Mouse (Mus musculus): ENCODE results near the gene Rcor1.

The Rcor1 gene

DNA sequence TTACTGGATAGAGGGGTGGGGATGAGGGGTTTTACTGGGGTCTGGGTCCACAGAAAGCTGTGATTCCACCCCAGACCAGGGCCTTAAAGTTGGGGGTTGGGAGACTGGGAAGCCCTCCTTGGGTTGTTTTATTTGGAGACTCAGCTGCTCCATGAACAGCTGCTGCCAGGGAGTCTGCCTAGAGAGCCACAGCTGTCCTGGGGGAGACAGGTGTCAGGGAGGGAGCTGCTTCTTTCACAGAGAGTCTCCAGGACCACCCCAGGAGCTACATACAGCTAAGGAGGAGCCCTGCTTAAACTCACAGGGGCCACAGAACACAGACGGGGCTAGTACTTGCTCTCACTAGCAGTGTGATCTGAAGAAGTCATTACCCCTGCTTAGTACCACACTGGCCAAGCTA lies 18.0 kb upstream of the Rcor1 start:
- no peak for DNase-seq (ENCODE audit: low spot score in 2 of 2)

DNA sequence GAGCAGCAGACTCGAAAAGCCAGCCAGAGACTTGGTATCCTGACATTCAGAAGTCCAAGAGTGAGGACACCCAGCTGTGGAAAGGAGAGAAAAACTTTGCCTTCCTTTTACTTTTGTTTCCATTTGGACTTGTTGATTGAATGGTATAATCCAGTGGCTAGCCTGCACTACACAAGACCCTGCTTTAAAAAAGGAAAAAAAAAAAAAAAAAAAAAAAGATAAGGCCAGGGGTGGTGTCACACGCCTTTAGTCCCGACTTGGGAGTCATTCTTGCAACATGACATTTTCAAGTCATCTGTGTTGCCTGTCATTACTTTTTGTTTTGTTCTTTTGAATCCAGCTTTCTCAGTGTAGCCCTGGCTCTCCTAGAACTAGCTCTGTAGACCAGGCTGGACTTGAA lies 17.6 kb upstream of the Rcor1 start:
- DNase-seq (ENCODE audit: low spot score in 2 of 2) = no peak

DNA sequence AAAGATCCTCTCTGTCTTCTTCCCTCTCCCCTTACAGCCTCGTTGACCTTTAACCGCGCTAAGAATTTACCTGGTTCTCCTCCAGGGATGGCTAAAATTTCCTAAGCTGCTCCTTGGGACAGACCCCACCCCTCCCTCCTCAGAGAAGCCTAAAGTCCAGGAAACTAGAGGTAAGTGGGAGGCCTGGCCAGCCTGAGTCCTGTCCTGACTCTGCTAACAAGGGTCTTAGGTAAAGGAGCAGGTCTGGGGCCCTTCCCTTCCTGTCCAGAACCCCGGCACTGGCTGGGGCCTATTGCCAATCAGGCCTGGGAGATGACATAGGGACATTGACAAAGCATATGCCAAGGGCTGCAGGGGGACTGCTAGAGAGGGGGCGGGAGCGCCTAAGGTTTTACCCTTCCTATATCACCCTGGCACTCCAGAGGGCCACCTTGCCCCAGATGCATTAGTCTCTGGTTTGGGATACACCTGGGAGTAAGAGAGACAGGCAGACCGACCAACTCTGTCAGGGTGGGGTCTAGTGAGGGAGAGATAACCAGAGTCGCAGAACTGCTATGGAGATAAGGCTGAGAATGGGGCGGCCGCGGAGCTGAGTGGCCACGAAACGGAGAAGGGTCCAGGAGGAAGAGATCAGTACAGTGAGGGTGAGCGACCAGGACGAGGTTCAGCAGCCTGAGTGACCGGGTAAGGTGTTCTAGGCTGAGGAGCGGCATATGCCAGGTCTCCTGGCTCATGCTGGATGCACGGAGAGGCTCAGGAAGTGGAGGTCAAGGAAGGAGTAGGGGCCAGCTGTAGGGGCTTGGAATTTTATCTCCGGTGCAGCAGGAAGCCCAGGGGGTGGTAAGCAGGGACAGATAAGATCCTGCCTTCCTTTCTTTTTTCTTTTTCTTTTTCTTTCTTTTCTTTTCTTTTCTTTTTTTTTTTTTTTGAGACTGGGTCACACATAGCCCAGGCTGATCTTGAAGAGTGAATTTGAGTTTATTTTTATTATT lies 10.7 kb upstream of the Rcor1 start:
- no peak for DNase-seq (ENCODE audit: low spot score in 2 of 2)

DNA sequence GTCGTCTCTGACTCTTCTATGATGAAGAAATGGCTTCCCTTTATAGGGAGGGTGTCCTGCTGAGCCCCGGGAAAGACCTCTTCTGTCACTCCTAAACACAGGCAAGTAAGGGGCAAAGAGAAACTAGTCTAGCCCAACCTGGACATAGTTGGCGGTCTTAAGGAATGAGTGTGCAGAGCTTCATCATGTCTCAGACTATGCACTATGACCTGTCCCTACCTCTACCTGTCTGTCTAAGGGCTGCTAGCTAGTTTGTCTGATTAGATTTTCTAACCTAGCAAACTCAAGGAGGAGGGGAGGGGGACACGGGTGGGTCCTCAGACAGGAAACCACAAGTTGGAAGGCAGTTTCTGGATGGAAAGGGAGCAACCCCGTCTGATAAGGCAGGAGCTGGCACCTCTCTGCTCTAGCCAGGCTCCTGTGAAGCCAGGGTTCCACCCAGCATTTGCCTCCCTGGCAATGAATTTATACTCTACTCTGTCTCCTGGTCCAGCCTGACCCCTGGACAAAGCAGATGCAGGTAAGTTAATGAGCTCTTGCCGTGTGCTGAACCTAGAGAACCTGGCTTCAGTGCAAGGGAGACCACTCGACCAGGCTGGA lies 9.8 kb upstream of the Rcor1 start:
- no peak for DNase-seq (ENCODE audit: low spot score in 2 of 2)

DNA sequence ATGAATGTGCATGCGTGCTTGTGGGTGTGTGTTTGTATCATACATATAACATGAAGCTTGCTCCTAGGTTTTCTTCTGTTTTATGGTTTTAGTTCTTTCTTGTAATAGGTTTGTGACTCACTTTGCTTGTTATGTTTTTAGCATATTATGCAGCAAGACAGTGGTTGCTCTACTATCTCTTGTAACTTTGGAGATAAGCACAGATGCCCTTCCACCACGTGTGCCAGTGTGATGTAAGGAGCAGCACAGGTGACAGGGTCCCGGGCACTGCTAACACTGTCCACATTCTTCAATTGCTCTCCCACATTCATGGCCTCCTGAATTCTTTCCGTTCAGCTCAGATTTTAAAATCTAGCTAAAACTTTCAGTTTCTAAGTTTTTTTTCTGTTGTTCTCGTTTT lies 6.3 kb upstream of the Rcor1 start:
- no peak for DNase-seq (ENCODE audit: low spot score in 2 of 2)

DNA sequence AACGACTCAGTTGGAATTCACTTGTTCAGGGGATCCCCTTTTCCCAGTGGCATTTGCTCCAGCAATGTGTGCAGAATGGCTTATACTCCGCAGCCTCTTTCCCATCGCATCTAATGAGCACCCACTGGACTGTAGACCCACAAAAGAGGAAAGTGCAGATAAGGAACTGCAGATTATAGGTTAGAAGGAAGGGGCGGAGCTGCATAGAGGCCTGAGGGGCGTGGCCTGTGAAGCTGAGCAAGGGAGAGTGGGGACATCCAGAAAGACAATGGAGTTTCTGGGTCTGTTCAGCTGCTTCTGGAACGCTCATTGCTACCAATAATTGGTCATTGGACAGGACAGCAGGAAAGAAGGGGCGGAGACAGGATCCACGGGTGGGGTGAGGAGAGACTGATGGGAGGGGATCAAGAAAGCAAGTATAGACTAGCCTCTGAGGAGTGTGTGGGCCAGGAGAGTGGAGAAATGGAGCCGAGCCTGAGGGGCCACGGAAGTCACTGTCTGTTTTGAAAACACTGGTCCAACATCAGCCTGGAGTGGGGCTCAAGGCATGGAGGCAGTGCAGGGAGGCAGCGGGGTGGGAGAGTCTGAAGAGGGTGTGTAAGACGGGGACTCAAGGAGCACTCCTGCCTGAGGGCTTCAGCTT lies 3.8 kb upstream of the Rcor1 start:
- no peak for DNase-seq (ENCODE audit: low spot score in 2 of 2)

DNA sequence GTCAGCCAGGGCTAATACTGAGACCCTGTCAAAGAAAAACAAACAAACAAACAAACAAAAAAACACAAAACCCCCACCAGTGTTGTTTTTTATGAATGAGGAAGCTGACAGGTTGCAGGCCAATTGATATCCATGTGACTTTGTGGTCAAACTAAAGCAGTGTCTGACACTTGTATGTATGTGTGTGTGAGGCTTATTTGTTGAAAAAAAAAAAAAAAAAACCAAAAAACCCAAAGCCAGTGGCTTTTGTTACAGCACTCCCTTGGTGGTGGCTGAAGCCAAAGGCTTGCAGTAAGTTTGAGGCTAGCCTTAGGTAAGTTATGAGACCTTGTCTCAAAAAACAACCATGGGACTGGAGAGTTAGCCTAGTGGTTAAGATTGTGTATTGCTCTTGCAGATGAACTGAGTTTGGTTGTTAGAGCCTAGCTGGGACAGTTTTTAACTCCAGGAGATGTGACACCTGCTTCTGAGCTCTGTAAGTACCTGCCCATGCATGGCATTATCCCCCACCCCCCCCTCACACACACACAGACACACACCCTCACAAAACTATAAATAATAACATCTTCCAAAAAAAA lies 2.9 kb upstream of the Rcor1 start:
- no peak for DNase-seq (ENCODE audit: low spot score in 2 of 2)

DNA sequence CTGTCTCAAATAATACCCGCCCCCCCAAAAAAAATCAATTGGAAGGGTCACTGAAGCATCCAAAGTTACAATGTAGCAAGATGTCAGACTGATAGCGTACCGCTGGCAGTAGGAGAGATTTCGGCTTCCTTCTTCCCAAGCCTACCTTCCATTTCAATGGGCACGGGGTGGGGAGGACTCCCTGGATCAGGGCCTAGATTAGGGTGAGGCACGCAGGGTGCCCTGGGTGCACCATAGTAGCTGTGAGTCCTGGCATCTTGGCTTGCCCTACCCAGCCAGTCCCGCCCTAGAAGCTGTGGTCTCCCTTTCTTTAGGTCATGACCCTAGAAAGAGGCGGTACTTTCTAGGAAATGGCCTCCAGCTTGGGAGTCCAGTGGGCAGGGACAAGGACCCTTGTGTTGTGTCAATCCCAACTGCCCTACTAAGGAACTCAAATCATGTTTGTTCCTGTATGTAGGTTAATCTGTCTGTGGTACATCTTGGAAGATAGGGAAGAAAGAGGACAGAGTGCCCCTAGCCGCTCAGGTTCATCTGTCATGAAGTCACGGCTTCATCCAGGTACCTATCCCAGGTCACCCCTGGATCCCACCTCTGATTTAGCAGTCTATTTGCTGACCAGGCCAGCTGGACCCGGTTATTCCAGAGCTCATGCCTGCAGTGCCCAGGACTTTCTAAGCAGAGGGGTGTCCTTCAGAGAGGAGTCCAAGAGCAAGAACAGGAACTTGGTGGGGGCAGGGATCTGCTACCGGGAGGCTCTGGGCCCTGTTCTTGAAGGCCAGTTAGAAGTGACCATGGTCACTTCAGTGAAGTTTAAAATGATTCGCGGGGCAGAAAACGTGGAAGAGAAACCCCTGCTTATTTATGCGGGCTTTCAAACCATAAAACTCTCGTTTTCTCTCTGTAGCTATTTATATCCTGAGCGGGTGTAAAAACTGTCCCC lies 1.6 kb upstream of the Rcor1 start:
- peak in 1 of 2 experiments; percentile 18 for DNase-seq (ENCODE audit: low spot score in 2 of 2)

DNA sequence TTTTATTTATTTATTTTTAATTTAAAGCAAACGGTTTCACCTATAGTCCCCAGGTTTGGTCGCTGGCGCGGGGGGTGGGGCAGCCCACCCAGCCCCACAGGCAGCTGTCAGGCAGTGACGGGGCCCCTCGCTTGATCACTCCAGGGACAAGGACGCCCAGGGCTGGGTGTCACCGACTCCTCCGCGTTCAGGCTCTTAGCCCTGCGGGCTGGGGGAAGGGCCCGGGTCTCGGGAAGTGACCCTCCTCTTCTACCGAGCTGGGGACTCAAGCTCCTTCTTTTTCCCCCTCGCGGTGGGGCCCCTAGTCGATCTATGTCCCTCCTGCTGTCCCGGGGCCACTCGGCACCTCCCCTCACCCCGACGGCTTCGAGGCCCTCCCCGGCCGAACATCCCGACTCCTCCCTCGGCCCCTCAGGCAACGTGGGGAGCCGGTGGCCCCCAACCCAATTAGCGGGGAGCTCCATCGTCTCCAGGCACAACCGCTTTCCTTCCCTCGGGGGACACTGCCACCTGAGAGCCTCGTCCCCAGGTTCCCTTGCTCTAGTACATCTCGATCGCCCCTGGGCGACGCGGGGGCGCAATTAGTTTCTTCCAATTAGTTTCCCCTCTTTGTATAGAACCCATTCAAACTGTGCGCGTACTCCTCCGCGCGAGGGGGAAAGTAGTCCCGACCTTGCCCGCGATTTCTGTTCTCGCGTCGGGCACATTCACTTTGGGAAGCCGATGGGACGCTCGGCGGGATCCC lies 748 bp upstream of the Rcor1 start:
- DNase-seq (ENCODE audit: low spot score in 2 of 2) = peak in 1 of 2 experiments; percentile 79

DNA sequence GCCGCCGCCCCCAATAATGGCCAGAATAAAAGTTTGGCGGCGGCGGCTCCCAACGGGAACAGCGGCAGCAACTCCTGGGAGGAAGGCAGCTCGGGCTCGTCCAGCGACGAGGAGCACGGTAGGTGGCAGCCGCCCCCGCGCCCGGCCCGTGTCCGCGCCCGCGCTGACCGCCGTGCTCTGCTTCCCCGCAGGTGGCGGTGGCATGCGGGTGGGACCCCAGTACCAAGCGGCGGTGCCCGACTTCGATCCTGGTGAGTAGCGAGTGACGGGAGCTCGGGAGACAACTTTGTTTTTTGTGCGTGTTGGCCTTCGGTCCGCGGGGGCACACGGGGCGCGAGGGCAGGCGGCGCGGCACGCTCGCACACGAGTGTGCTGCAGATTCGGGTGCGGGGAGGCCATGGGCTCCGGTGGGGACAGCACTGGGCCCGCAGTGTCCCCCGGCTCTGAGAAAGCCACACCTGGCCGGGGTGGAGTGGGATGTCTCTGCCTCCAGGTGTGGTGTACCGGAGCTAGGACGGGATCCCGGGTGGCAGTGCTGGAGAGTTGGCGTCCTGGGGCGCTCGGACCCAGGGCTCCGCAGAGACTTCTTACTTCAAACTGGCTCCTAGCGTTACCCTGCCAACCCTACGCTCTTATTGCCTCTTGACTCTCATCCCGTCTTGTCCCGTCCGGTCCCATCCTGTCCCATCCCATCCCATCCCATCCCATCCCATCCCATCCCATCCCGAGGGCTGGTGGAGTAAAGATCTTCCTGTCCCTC lies 800 bp downstream of the Rcor1 start:
- peak in 1 of 2 experiments; percentile 10 for DNase-seq (ENCODE audit: low spot score in 2 of 2)

DNA sequence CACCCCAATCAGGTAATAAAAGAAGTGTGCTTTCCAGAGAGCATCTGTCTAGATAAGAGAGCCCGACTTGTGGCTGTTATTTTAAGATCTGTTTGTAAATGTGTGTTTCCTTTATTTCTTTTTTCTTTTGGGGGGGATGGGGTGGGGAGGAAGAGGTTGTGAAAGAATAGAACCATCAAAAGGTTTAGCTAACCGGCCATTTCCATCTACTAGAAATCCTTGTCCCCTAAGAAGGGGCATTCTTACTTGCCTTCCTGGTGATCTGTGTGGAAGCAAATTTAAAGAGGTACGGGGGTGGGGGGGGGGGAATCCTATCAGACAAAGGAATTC lies 1.3 kb downstream of the Rcor1 start:
- DNase-seq (ENCODE audit: low spot score in 2 of 2) = no peak

DNA sequence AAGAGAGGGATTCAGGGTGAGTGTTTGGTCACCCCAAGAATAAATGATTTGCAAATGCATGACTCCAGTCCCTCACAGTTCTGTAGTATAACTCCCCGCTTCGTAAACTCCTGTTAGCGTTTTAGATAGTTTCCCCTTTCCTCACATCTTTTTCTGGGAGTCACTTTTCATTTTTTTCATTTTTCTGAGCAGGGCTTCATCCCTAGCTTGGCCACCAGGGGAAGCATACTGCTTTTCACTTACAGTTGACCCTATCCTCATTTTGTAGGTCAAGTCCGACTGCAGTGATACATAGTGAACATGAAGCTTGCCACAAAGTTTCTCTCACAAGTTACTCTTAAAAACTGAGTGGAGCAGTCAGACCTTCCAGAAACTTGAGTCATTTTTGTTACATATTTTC lies 2.0 kb downstream of the Rcor1 start:
- peak in 1 of 2 experiments; percentile 13 for DNase-seq (ENCODE audit: low spot score in 2 of 2)

DNA sequence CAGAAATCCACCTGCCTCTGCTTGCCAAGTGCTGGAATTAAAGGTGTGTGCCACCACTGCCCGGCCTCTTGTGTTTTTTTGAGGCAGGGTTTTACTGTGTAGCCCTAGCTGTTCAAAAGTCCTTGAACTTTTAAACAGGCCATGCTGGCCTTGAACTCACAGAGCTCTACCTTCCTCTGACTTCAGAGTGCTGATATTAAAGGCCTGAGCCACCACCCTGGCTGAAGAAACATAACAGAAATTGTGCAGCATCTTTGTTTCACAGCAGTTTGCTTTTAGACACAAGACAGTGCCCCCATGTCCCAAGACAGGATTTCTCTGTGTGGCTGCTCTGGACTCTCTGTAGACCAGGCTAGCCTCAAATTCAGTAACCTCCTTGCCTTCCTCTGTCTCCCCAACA lies 3.2 kb downstream of the Rcor1 start:
- DNase-seq (ENCODE audit: low spot score in 2 of 2) = no peak

DNA sequence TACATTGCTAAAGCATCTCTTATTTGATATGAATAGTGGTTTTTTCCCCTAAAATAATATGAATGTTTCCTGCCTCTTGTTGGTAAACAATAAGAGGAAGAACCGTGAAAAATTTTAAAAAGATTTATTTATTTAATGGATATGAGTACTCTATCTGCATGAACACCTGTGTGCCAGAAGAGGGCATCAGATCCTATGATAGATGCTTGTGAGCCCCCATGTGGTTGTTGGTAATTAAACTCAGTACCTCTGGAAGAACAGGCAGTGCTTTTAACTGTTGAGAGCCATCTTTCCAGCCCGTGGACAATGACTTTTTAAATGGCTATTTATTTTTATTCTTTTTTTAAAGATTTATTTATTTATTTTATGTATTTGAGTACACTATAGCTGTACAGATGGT lies 5.7 kb downstream of the Rcor1 start:
- no peak for DNase-seq (ENCODE audit: low spot score in 2 of 2)

DNA sequence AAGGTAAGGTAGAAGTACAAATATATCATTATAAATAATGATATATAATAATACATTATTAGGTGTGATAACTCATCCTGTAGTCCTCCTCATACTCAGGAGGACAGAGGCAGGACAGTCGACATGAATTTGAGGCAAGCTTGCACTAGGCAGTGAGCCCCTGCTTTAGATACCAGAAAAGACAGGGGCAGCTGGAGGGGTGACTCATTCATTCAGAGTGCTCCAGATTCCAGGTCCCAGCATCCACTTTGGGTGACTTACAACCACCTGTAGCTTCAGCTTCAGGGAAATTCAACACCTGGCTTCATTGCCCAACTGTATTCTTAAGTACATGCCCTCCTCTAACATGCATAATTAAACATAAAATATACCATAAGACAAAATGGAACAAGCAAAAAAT lies 7.7 kb downstream of the Rcor1 start:
- DNase-seq (ENCODE audit: low spot score in 2 of 2) = no peak

DNA sequence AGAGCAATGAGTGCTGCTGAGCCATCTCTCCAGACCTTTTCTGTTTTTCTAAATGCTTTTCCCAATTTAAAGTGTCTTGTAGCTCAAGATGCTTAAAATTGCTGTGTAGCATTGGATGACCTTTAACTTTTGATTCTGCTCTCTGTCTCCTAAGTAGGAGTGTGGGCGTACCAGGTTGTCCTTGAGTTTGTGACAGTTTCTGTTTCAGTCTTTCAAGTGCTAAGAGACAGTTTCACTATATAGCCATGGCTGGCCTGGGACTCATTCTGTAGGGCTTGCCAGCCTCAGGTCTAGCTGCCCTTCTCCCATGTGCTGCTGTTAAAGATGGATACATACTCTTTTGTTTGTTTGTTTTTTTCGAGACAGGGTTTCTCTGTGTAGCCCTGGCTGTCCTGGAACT lies 9.1 kb downstream of the Rcor1 start:
- DNase-seq (ENCODE audit: low spot score in 2 of 2) = no peak

DNA sequence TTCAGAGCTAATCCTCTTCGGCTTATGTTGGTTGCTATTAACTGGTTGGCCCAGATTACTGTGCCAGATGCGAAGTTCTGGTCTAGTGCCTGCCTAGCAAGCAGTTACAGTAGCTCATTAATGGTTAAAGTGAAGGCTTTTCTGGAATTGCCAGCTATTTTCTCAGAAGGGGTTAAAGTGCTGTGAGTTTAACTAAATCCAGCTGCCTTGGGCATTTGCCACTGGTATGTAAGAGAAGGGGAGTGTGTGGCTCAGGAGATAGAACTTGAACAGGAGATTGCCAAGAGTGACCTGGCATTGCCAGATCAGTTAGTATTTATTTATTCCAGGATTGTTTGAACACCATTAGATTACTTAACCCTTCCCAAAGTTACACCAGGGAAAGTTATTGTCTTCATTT lies 11.1 kb downstream of the Rcor1 start:
- no peak for DNase-seq (ENCODE audit: low spot score in 2 of 2)

DNA sequence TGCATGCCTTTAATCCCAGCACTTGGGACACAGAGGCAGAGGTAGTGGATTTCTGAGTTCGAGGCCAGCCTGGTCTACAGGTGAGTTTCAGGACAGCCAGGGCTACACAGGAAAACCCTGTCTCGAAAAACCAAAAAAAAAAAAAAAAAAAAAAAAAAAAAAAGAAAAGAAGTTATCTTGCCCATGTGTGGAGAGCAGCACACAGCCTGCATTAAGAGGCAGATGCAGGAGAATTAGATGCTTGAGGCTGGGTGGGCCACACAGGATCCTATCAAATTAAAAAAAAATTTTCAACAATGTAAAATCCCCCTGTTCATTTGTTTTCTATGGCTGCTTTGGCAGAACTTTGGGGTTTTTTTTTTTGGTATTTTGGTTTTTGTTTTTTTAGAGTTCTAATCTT lies 24.2 kb downstream of the Rcor1 start:
- DNase-seq (ENCODE audit: low spot score in 2 of 2) = no peak

DNA sequence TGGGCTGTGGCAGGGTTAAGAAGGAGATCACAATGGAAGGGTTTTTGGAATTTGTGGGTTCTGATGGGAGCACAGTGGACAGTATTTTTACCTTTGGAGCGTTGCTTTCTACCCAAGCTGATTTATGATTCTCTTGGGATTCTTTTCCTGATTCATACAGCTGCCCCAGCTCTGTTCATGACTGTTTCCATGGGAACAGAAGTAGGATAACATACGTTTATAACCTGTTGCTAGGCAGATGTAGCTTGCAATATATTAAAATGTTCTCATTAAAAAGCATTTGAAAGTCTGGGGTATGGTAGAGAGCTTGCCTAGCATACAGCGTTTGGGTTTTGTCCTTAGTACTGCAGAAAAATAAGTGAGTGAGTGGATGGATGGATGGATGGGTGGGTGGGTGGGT lies 25.1 kb downstream of the Rcor1 start:
- DNase-seq (ENCODE audit: low spot score in 2 of 2) = no peak

DNA sequence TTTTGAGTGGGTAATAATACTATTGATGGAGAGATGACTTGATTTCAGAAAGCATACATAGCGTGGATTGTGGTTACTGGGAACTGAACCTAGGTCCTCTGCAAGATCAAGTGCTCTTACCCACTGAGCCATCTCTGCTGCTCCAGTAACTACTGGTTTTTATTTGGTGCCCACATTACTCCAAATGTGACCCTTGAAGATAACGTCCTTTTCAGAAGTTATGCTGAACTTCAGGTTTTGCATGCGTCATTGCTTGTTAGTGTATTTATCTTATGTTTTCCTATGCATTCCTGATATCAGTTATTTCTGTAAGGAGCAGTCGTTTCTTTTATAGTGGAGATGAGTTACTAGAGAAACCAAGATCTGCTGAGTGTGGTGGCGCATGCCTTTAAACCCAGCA lies 26.2 kb downstream of the Rcor1 start:
- no peak for DNase-seq (ENCODE audit: low spot score in 2 of 2)

All from left cerebral cortex, adult 9 months (tissue).